Mouse (Mus musculus) liver, embryonic 13.5 days (tissue): ENCODE measurements around the gene Arhgap24. TPM values are rescaled to one million over a fixed set of nuclear protein-coding genes. Genes with fewer than 3 reads are reported as not detected.
"Not testable (repeated sequence)": the region's sequence is repeated elsewhere in the genome, so short reads cannot be mapped to it uniquely, and the experiment has no call there.

Experiments used
- ATAC-seq: fragments of 200-750 bp; cut with Nextera tagmentation; 2 replicates; pipeline ENCODE4 v1.8.0; 2017; ENCODE audit warnings: low read depth, mild to moderate bottlenecking, moderate number of reproducible peaks, moderate library complexity
- DNase-seq: peaks from one replicate; pipeline ENCODE4 v3.0.0; 2022
- H3K27ac ChIP-seq: fragments of 300-500 bp; sonication (generic); 2 replicates; pipeline ENCODE4 v1.5.1; 2015; ENCODE audit warnings: moderate library complexity, mild to moderate bottlenecking, inconsistent platforms
- H3K27me3 ChIP-seq: fragments of 300-500 bp; sonication (generic); 2 replicates; pipeline ENCODE4 v1.6.1; 2015; ENCODE audit warnings: mild to moderate bottlenecking, inconsistent platforms
- H3K36me3 ChIP-seq: fragments of 300-500 bp; sonication (generic); 2 replicates; pipeline ENCODE4 v1.6.1; 2015; ENCODE audit warnings: mild to moderate bottlenecking, inconsistent platforms
- H3K4me1 ChIP-seq: fragments of 300-500 bp; sonication (generic); replicated peaks from 2 replicates; pipeline ENCODE4 v1.6.1; 2015; ENCODE audit warnings: inconsistent platforms
- H3K4me2 ChIP-seq: fragments of 300-500 bp; sonication (generic); 2 replicates; pipeline ENCODE4 v1.6.1; 2015; ENCODE audit warnings: inconsistent platforms, mild to moderate bottlenecking, moderate library complexity
- H3K4me3 ChIP-seq: fragments of 300-500 bp; sonication (generic); replicated peaks from 2 replicates; pipeline ENCODE4 v1.5.1; 2015; ENCODE audit warnings: mild to moderate bottlenecking, inconsistent platforms
- H3K9ac ChIP-seq: fragments of 300-500 bp; sonication (generic); 2 replicates; pipeline ENCODE4 v1.6.1; 2015; ENCODE audit warnings: mild to moderate bottlenecking, inconsistent platforms
- H3K9me3 ChIP-seq: fragments of 300-500 bp; sonication (generic); replicated peaks from 2 replicates; pipeline ENCODE4 v1.6.1; 2016; ENCODE audit warnings: inconsistent platforms
- WGBS: fragments of 180-500 bp; shearing (Covaris S2); methylation state at CpG from one replicate; pipeline ENCODE4 v1.1.7; 2015; ENCODE audit not compliant: insufficient replicate concordance; 5-methylcytosine and 5-hydroxymethylcytosine counted together
- polyA plus RNA-seq: library from polyadenylated mRNA; unstranded; fragments of >200 nt; fragmentation: Nextera tagmentation; extraction: Ambion mirVana; gene quantifications from 2 replicates; pipeline ENCODE4 v1.2.1, GENCODE M21; 2015

The Arhgap24 gene
- polyA plus RNA-seq, 1 experiment from 2014 or later = 2.0 TPM

DNA sequence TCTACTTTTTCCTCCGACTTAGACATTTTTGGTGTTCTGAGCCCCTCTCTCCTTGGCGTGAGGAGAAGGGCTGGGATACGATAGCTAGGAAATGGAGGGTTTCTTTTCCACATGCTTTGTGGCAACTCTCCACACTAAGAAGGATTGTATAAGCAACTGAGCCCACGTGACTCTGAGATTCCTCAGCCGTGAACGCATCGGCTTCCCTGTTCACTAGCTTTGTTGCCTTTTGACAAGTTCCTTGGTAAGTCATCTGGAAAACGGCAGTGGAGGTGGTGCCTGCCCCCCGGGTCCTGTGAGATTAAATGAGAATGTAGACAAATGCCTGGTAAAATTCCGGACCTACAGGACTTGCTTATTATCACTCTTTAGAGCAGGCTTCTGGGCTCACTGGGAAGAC is 374.6 kb downstream of the Arhgap24 start:
- H3K27me3 ChIP-seq = no peaks in the 10 kb centered on the region
- no peaks in the 10 kb centered on the region for H3K9me3 ChIP-seq
- no peak overlapping the region for H3K4me3 ChIP-seq
- no peak overlapping the region for H3K27ac ChIP-seq
- H3K36me3 ChIP-seq = no peaks in the 10 kb centered on the region
- ATAC-seq (no peak), DNase-seq (no peak)
- H3K4me2 ChIP-seq = no peak overlapping the region
- WGBS = 66% methylated on average over 10 of the region's 10 CpGs
- H3K4me1 ChIP-seq = no peaks in the 10 kb centered on the region
- no peak overlapping the region for H3K9ac ChIP-seq

DNA sequence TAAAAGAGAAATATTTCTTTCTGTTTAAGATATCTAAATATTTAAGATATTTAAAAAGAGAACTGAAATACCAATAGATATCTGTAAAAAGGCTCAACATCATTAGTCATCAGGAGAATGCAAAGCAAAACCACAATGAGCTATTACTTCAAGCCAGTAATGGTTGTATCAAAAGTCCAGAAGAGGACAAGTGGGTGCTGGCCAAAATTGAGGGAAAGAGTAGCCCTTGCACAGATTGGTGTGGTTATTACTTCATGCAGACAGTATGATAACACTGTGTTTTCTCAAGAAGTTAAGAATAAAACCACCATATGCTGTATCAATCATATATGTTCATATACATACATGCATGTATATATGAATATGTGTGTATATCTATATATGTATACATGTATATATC is 376.9 kb downstream of the Arhgap24 start:
- ATAC-seq = no peak
- no peaks in the 10 kb centered on the region for H3K27me3 ChIP-seq
- no peak overlapping the region for H3K9ac ChIP-seq

GRCm38 (mm10) chr5:102859749-102860148 is 378.6 kb downstream of the Arhgap24 start:
- no peak for ATAC-seq
- Histone ChIP-seq H3K27me3 (no peaks in the 10 kb centered on the region), H3K4me1 (no peaks in the 10 kb centered on the region), H3K9me3 (no peaks in the 10 kb centered on the region), H3K4me3 (no peak overlapping the region), H3K9ac (no peak overlapping the region), H3K36me3 (no peaks in the 10 kb centered on the region), H3K27ac (no peak overlapping the region), H3K4me2 (no peak overlapping the region)
- 69% methylated on average over 11 of the region's 11 CpGs for WGBS
- no peak for DNase-seq

More for the DNA sequence above, 376.9 kb downstream of the Arhgap24 start:
- no peak for DNase-seq
- H3K9me3 ChIP-seq = no peaks in the 10 kb centered on the region
- no peak overlapping the region for H3K4me3 ChIP-seq
- H3K27ac ChIP-seq = no peak overlapping the region
- H3K4me1 ChIP-seq = no peaks in the 10 kb centered on the region
- H3K36me3 ChIP-seq = no peaks in the 10 kb centered on the region
- no peak overlapping the region for H3K4me2 ChIP-seq

DNA sequence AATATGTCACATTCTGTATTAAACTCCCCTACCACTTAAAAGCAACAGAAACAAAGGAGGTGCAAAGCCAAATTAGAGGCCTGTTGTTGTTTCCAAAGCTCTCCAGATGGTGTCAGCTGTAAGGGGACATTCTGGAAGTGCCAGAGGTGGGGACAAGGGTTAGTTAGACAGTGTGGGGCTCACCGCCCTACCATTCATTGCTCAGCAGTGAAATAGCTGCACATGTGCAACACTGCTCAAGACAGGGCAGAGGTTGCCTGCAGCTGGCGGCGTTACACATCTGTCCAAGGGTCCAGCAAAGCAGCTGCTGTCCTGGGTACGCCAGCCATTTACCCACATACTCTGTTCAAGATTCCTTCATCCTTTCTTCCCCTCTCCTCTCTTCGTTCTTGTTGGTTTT is 387.0 kb downstream of the Arhgap24 start:
- H3K9me3 ChIP-seq = no peaks in the 10 kb centered on the region
- H3K4me1 ChIP-seq = no peaks in the 10 kb centered on the region
- no peak overlapping the region for H3K4me2 ChIP-seq
- no peaks in the 10 kb centered on the region for H3K27me3 ChIP-seq
- H3K4me3 ChIP-seq = no peak overlapping the region
- no peaks in the 10 kb centered on the region for H3K36me3 ChIP-seq
- H3K27ac ChIP-seq = no peak overlapping the region
- 56% methylated on average over 5 of the region's 5 CpGs for WGBS
- DNase-seq (no peak), ATAC-seq (no peak)
- no peak overlapping the region for H3K9ac ChIP-seq

GRCm38 (mm10) chr5:102872996-102873395 is 391.8 kb downstream of the Arhgap24 start:
- not testable (repeated sequence) for DNase-seq, H3K36me3 ChIP-seq, H3K4me1 ChIP-seq, ATAC-seq, H3K9ac ChIP-seq, H3K27ac ChIP-seq, H3K27me3 ChIP-seq, H3K9me3 ChIP-seq, H3K4me3 ChIP-seq, H3K4me2 ChIP-seq
- 73% methylated on average over 9 of the region's 9 CpGs for WGBS

DNA sequence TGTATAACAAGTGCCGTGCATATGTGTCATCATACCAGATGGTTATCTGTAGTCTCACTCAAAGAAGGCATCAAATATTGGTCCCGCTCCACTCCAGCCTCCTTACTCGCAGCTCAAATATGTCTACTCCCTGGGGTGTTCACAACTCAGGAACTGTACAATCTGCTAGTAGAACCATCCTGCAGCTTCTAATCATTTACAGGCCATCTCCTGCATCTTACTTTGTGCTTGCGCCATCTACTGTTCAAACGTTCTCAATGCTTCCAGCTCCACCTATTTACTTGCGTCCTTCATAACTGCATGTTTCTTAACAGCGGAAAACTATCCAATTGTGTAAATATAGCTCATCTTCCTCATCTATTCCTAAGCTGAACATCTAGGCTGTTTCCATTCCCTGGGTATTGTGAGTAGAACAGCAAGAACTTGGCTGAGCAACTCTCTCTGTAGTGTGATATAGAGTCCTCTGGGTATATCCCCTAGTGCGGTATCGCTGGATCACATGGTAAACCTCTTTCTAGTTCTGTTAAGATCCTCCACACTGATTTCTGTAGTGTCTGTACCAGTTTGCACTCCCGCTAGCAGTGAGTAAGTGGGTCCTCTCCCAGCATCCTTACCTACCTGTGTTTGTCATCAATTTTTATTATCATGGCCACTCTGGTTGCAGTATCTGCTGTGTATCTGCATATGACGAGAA is 393.6 kb downstream of the Arhgap24 start:
- H3K4me1 ChIP-seq = no peaks in the 10 kb centered on the region
- H3K9me3 ChIP-seq = no peaks in the 10 kb centered on the region
- no peak overlapping the region for H3K27ac ChIP-seq
- H3K36me3 ChIP-seq = no peaks in the 10 kb centered on the region
- ATAC-seq (no peak), DNase-seq (no peak)
- H3K4me2 ChIP-seq = no peak overlapping the region
- no peak overlapping the region for H3K4me3 ChIP-seq
- H3K27me3 ChIP-seq = no peaks in the 10 kb centered on the region
- H3K9ac ChIP-seq = no peak overlapping the region
- WGBS = 38% methylated on average over 11 of the region's 11 CpGs

- Histone ChIP-seq H3K9ac (no peak overlapping the region), H3K4me2 (no peak overlapping the region), H3K27ac (no peak overlapping the region), H3K4me3 (no peak overlapping the region), H3K36me3 (no peaks in the 10 kb centered on the region), H3K4me1 (no peaks in the 10 kb centered on the region), H3K9me3 (no peaks in the 10 kb centered on the region), H3K27me3 (no peaks in the 10 kb centered on the region)
- no peak for DNase-seq
- ATAC-seq = no peak
- WGBS = 46% methylated on average over 16 of the region's 16 CpGs
Observed at GRCm38 (mm10) chr5:102875628-102876027, 394.4 kb downstream of the Arhgap24 start.

GRCm38 (mm10) chr5:102888482-102889162 is 407.4 kb downstream of the Arhgap24 start:
- H3K4me2 ChIP-seq = no peak overlapping the region
- 75% methylated on average over 14 of the region's 14 CpGs for WGBS
- peaks cover 8% of the 10 kb centered on the region; the same call in 1 of the 2 replicates for H3K36me3 ChIP-seq
- no peak for ATAC-seq
- H3K27ac ChIP-seq = no peak overlapping the region
- no peaks in the 10 kb centered on the region for H3K4me1 ChIP-seq
- H3K9me3 ChIP-seq = no peaks in the 10 kb centered on the region
- H3K4me3 ChIP-seq = no peak overlapping the region
- no peak for DNase-seq
- H3K9ac ChIP-seq = no peak overlapping the region
- H3K27me3 ChIP-seq = no peaks in the 10 kb centered on the region

DNA sequence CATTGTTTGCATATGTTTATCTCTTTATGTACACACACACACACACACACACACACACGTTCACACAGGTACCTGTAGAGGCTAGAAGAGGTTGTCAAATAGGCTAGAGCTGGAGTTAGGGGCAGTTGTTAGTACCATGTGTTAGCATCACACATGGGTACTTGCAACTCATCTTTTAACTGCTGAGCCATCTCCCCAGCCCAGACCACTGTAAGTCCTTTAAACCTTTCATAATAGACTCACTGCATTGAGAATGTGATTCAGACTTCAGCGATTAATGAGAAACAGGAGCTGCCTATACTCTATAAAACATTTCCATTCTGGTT is 407.9 kb downstream of the Arhgap24 start:
- H3K4me1 ChIP-seq = no peaks in the 10 kb centered on the region
- no peak overlapping the region for H3K4me3 ChIP-seq
- peaks cover 8% of the 10 kb centered on the region; the same call in 1 of the 2 replicates for H3K36me3 ChIP-seq
- no peak overlapping the region for H3K4me2 ChIP-seq
- H3K27me3 ChIP-seq = no peaks in the 10 kb centered on the region
- H3K9me3 ChIP-seq = no peaks in the 10 kb centered on the region
- ATAC-seq (no peak), DNase-seq (no peak)
- 64% methylated on average over 2 of the region's 2 CpGs for WGBS
- H3K27ac ChIP-seq = no peak overlapping the region
- no peak overlapping the region for H3K9ac ChIP-seq

- DNase-seq = no peak
Observed at GRCm38 (mm10) chr5:102892226-102892625, 411.0 kb downstream of the Arhgap24 start.

GRCm38 (mm10) chr5:102898301-102898700 is 417.1 kb downstream of the Arhgap24 start:
- Histone ChIP-seq H3K27me3 (no peaks in the 10 kb centered on the region), H3K27ac (no peak overlapping the region), H3K4me1 (no peaks in the 10 kb centered on the region), H3K4me3 (no peak overlapping the region), H3K4me2 (no peak overlapping the region), H3K36me3 (no peaks in the 10 kb centered on the region), H3K9me3 (no peaks in the 10 kb centered on the region), H3K9ac (no peak overlapping the region)
- ATAC-seq = no peak
- DNase-seq = no peak
- WGBS = 72% methylated on average over 4 of the region's 4 CpGs

More at GRCm38 (mm10) chr5:102892226-102892625, 411.0 kb downstream of the Arhgap24 start:
- no peak for ATAC-seq
- Histone ChIP-seq H3K36me3 (peaks cover 8% of the 10 kb centered on the region; the same call in 1 of the 2 replicates), H3K4me2 (no peak overlapping the region), H3K4me3 (no peak overlapping the region), H3K4me1 (no peaks in the 10 kb centered on the region), H3K27ac (no peak overlapping the region), H3K27me3 (no peaks in the 10 kb centered on the region), H3K9me3 (no peaks in the 10 kb centered on the region), H3K9ac (no peak overlapping the region)
- 85% methylated on average over 11 of the region's 11 CpGs for WGBS

DNA sequence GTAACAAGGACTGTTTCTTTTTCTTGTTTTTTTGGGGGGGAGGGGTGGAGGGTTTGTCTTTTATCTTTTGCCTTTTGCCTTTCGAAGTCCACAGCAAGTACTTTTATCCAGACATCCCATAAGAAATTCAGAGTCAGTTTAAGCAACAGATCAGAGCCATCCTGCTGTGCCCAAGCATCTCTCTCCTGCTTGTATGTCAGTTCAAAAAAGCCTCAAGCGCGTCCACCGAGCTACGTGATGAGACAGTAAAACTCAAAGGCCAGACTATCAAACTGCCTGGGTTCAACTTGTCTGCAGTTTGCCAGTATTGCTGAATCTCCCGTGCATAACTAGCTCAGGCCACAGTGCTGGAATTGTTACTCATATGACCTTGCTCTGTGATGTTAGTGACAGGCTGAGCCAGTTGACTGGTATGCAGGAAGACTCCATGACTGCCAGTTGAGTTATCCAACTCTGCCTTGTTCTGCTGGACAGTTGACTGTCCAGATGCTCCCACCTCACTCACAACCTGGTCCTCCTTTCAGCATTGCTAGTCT is 418.6 kb downstream of the Arhgap24 start:
- 67% methylated on average over 6 of the region's 6 CpGs for WGBS
- no peaks in the 10 kb centered on the region for H3K36me3 ChIP-seq
- no peak overlapping the region for H3K9ac ChIP-seq
- H3K4me1 ChIP-seq = no peaks in the 10 kb centered on the region
- no peak for DNase-seq
- H3K27me3 ChIP-seq = no peaks in the 10 kb centered on the region
- H3K4me2 ChIP-seq = no peak overlapping the region
- no peak for ATAC-seq
- no peak overlapping the region for H3K4me3 ChIP-seq
- no peaks in the 10 kb centered on the region for H3K9me3 ChIP-seq
- H3K27ac ChIP-seq = no peak overlapping the region
